Mouse (Mus musculus): Measurements from ENCODE around the gene Epb41.

The Epb41 gene

GRCm38 (mm10) chr4:132022639-132023038 lies 52.5 kb downstream of the Epb41 start:
- in situ Hi-C loops (cut with MboI; ENCODE audit: unreplicated experiment in 2 of 2): no loop called here

DNA sequence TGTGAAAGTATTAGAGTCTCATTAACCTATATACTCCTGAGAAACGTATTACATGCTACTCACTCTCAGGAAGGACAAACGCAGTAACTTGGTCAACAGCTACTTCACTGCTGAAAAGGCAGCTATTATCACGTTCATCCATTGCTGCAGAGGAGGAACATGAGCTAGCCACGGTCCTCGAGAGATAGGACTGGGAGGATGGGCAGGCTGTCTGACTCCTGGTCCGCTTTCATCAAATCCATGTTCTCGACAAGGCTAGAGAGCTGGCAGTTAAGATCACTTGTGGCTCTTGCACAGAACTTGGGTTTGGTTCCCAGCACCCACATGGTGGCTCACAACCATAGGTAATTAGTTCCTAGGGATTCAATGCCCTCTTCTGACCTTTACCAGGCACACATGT lies 53.2 kb downstream of the Epb41 start:
- in situ Hi-C loops (cut with MboI; ENCODE audit: unreplicated experiment in 2 of 2): no loop called here

- in situ Hi-C loops (cut with MboI; ENCODE audit: unreplicated experiment in 2 of 2): no loop called here
Measured at GRCm38 (mm10) chr4:132018547-132018946, 56.6 kb downstream of the Epb41 start.

DNA sequence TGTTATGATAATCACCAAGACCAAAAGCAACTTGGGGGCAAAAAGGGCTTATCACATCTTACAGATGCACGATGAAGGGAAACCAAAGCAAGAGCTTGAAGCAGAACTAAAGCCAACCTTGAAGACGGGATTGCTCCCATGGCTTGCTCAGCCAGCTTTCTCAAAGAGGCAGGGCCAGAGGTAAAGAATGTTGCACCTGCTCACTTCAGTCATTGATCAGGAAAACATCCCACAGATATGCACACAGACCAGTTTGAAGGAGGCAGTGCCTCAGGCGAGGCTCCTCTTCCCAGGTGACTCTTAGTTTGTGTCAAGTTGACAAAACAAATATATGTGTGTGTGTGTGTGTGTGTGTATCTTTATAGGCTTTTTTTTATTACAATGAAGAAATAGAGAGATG lies 59.7 kb downstream of the Epb41 start:
- in situ Hi-C loops (cut with MboI; ENCODE audit: unreplicated experiment in 2 of 2): no loop called here

- in situ Hi-C loops (cut with MboI; ENCODE audit: unreplicated experiment in 2 of 2): no loop called here
Measured at GRCm38 (mm10) chr4:132011619-132012018, 63.5 kb downstream of the Epb41 start.

- in situ Hi-C loops (cut with MboI; ENCODE audit: unreplicated experiment in 2 of 2): no loop called here
Measured at GRCm38 (mm10) chr4:132010416-132010815, 64.7 kb downstream of the Epb41 start.

DNA sequence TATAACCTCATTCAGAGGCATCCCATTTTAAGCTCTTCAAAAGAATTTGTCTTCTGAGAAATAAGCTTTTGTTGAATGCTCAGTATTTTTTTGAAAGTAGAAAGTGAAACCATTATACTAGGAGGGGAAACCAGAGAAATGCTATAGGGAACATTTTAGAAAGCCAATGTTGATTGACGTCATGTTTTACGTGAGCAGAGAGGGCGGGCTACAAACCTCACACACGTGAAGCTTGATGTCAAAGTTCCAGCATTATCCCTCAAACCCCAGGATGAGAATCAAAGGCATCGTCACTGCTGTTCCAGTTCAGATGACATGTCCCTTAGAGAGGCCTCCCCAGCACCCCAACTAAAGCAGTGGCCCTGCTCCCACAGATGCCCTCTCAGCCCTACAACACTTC lies 66.9 kb downstream of the Epb41 start:
- in situ Hi-C loops (cut with MboI; ENCODE audit: unreplicated experiment in 2 of 2): no loop called here

- in situ Hi-C loops (cut with MboI; ENCODE audit: unreplicated experiment in 2 of 2): no loop called here
Measured at GRCm38 (mm10) chr4:132007123-132007522, 68.0 kb downstream of the Epb41 start.

GRCm38 (mm10) chr4:131998641-131999040 lies 76.5 kb downstream of the Epb41 start:
- in situ Hi-C loops (cut with MboI; ENCODE audit: unreplicated experiment in 2 of 2): loop anchor here in 1 of 2 experiments (25.0 kb wide), 1 partner anchor 514 kb away; the partner anchor contains the start of gene Sesn2

DNA sequence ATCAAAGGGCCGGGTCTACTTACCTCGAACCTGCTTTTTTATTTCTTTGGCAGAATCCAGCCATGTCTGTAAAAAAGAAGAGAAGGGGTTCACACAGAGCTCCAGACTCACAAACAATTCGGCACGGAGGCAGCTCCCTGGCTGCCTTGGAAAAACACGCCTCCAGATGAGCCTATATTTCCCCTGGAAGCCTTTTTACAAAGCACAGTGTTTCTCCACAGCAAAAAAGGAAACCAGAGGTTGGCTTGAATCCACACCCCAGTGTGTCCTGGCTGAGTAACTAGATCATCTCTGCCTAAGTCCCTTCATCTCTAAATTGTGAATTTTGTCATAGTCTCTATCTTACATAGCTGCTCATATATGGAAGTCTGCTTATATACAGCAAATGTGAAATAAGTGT lies 77.6 kb downstream of the Epb41 start:
- in situ Hi-C loops (cut with MboI; ENCODE audit: unreplicated experiment in 2 of 2): loop anchor here in 1 of 2 experiments (25.0 kb wide), 1 partner anchor 515 kb away; the partner anchor contains the start of gene Sesn2

DNA sequence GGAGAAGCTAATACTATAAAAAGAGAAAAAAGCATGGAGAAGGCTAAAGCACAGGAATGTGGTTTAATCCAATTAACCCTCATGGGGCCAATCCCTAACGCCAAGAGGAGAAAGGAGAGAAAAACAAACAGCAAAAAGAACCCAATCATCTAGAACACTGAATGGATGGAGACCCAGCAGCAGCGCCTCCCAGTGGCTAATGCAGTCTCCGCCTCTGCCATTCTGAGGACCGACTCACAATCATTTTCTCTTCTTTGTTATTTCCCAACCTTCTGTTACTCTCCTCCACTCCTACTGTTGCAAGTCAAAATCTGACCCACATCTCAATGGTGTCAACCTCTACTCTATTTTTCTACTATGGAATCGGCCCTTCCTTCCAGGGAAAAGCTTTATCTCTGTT lies 78.1 kb downstream of the Epb41 start:
- in situ Hi-C loops (cut with MboI; ENCODE audit: unreplicated experiment in 2 of 2): loop anchor here in 1 of 2 experiments (25.0 kb wide), 1 partner anchor 515 kb away; the partner anchor contains the start of gene Sesn2

DNA sequence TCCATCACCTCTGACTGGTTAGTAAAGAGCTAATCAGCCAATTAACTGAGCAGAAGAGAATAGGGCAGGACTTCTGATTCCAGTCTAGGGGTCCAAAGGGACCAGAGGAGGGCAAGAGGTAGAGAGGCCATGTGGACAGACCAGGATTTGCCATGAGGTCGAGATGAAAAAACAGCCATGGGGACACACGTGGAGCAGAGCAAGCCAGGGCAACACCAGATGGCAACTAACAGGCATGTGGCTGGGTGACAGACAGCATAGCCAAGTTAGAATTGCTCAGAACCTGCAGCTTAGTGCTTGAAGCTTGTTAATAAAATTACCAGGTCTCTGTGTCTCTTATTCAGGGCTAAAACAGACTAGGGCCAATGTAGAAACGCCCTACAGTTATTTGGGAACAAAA lies 81.3 kb downstream of the Epb41 start:
- in situ Hi-C loops (cut with MboI; ENCODE audit: unreplicated experiment in 2 of 2): loop anchor here in 1 of 2 experiments (25.0 kb wide), 1 partner anchor 519 kb away; the partner anchor contains the start of gene Sesn2

DNA sequence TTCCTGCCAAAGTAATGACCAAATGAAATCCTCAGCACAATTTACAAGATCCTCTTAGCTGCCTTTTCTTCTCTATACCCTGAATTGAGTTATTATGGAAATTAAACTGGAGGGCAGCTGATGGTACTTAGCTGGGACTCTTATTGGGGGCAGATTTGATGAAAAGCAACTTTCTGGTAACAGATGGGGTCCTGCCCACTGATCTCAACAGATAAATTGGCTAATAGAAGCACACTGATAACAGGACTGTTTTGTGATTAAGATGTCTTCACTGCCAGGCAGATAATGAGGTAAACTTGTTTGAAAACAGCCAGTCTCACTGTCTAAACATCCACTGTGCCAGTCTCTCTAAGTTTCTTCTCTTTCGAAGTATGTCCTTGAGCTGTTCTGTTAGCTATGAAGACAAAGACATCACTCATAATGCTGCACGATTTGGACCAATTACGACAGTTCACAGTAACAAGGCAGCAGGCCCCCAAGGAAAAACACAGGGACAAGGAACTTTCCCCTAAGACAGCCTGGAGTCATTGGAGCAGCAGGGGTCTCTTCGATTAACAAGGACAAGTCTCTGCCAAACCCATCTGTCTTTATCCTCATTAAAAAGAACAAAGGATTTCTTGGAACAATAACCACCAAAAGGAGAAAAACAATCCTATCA lies 92.1 kb downstream of the Epb41 start:
- in situ Hi-C loops (cut with MboI; ENCODE audit: unreplicated experiment in 2 of 2): loop anchor here in 1 of 2 experiments (5.0 to 25.0 kb wide), 3 partner anchors 126 to 529 kb away; partner anchors contain the start of gene Sesn2

- in situ Hi-C loops (cut with MboI; ENCODE audit: unreplicated experiment in 2 of 2): loop anchor here in 1 of 2 experiments (5.0 to 25.0 kb wide), 3 partner anchors 124 to 531 kb away; partner anchors contain the start of gene Sesn2
Measured at GRCm38 (mm10) chr4:131981755-131982154, 93.4 kb downstream of the Epb41 start.

DNA sequence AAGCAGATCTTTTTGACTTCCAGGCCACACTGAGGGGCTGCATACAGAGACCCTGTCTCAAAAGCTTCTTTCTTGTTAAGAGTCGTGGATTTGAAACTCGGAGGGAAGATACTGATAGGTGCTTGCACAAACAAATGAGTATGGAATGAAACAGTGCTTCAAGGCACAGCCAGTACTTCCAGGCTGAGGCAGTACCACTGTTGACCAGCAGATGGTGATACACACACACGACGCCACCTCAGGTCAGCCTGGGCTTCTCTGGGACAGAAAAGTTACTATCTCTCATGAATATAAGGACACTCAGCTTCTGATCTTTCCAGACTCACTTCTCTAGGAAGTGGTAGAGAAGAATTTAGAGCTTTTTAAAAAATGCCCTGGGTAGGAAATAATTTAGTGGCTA lies 97.9 kb downstream of the Epb41 start:
- in situ Hi-C loops (cut with MboI; ENCODE audit: unreplicated experiment in 2 of 2): loop anchor here (5.0 to 25.0 kb wide), 3 partner anchors 100 to 1012 kb away; partner anchors contain the start of genes Epb41 (in 1 of the 2) and Sesn2 (in 1 of the 2)

GRCm38 (mm10) chr4:131970244-131970853 lies 104.8 kb downstream of the Epb41 start:
- in situ Hi-C loops (cut with MboI; ENCODE audit: unreplicated experiment in 2 of 2): loop anchor here (5.0 to 25.0 kb wide), 3 partner anchors 112 to 1008 kb away; no protein-coding TSS in a partner anchor

- in situ Hi-C loops (cut with MboI; ENCODE audit: unreplicated experiment in 2 of 2): loop anchor here (5.0 to 25.0 kb wide), 2 partner anchors 42 to 1007 kb away; no protein-coding TSS in a partner anchor
Measured at GRCm38 (mm10) chr4:131968873-131969272, 106.2 kb downstream of the Epb41 start.

GRCm38 (mm10) chr4:131957161-131957560 lies 118.0 kb downstream of the Epb41 start:
- in situ Hi-C loops (cut with MboI; ENCODE audit: unreplicated experiment in 2 of 2): loop anchor here in 1 of 2 experiments (25.0 kb wide), 1 partner anchor 995 kb away; no protein-coding TSS in a partner anchor

- in situ Hi-C loops (cut with MboI; ENCODE audit: unreplicated experiment in 2 of 2): loop anchor here in 1 of 2 experiments (25.0 kb wide), 1 partner anchor 988 kb away; no protein-coding TSS in a partner anchor
Measured at GRCm38 (mm10) chr4:131950657-131951056, 124.5 kb downstream of the Epb41 start.

DNA sequence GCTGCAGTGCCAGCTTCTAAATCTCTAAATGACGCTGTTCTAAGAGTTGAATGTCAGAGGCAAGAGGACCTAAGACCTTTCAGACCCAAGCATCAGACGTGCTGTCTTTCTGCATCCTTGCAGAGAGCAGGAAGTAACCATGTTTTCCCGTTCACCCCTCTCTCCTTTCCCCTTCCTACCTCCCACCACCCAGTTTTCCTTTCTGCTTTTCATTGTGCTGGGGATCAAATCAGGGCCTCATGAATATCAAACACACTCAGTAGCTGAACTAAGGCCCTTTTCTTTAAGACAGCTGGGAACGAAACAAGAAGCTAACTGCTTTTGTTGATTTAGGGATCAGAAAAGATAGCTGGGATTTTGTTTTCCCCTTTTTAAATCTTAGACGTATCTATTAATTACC lies 125.2 kb downstream of the Epb41 start:
- in situ Hi-C loops (cut with MboI; ENCODE audit: unreplicated experiment in 2 of 2): loop anchor here in 1 of 2 experiments (25.0 kb wide), 1 partner anchor 988 kb away; no protein-coding TSS in a partner anchor

DNA sequence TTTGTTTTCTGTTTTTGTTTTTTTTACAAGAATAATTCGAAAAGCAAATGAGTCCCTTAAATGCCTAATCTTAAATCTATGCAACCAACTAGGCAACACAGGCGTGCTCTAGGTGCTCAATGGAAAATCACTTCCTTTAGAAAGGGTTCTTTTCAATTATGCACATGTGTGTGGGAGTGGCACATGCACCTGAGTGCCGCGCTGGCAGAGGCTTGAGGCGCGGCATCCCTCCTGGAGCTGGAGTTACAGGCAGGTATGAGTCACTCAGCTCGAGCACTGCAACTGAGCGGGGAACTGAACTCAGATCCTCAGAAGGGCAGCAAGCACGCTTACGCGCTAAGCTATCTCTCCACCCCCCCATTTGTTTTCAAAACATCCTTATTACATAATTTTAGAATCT lies 127.3 kb downstream of the Epb41 start:
- in situ Hi-C loops (cut with MboI; ENCODE audit: unreplicated experiment in 2 of 2): no loop called here
